Mouse (Mus musculus) spleen, postnatal 10 days (tissue): ENCODE results near the gene 4930524B15Rik.
A peak's percentile ranks its signal among the peaks of the same experiment; 100 is the strongest.
"Not testable (repeated sequence)": the region's sequence is repeated elsewhere in the genome, so short reads cannot be mapped to it uniquely, and the experiment has no call there.

Experiments
- DNase-seq, 2 experiments: peaks; one replicate each; pipeline ENCODE4 v3.0.0; 2021 to 2022; ENCODE audit warnings: low spot score in 2 of 2

Gene 4930524B15Rik

DNA sequence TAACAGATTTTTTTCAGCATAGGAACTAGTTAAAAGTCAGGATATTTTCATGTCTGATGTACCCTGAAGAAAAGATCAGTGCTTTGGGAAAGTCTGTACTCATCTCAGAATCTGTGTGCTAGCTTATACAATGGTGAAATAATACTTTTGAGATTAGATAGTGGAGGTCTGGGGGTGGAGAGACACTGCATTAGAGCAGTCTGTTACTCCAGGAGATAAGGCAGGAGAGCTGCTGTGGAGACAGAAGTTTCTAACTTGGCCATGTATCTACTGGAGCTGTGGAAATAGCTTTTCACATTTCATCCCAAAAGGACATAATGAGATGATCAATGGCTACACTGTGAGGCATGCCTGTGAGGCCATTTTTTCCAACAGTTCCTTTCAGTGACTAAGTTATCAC lies 17.9 kb downstream of the 4930524B15Rik start:
- no peak for DNase-seq

DNA sequence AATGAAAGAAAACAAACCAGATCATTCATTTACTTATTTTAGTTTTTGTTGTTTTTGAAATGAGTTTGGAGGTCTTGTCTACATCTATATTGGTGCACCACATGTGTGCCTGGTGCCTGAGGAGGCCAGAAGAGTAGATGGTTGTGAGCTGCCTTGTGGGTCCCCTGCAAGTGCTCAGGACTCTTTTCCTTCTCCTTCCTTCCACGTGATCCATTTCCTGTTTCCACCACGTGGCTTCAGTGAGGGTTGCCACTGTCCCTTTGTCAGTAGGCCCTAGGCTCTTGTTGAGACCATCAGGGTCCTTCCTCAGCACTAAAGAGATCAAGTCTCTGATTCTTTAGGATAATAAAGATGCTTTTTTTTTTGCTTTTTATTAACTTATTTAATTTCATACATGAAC lies 19.4 kb downstream of the 4930524B15Rik start:
- no peak for DNase-seq

DNA sequence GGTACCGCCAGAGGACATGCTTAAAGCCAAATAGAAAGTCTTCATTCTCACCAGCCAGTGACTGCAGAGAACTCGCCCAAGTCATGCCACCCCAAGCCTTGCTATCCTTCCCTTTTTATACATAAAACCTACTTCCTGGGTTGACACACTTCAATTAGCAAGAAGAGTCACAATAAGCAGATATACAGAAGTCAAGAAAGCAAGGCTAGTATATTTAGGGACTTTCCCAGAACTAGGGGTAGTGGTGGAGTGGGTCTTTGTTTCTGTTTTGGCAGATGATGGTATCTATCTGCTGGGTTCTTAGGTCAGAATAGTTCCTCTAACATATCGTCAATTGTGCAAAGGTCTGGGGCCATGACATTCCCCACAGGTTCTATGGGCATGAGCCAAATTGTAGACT lies 27.1 kb downstream of the 4930524B15Rik start:
- no peak for DNase-seq

DNA sequence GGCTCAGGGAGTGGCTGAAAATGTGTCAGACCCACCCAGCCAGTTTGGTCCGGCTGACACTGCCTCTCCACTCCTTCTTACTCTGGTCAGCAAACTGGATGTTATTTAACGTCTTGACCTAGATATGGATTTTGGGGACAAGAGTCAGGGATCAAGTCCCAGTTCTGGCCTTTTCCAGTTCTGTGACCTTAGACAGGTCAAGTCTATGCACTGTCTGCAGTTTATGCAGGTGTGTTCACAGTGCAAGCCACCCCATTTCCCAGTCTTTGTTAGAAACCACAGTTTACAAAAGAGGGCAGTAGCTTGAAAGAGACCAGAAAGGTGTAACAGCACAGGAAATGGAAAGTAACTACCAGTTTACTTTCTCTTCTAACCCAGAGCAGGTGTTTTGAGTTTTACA lies 34.3 kb downstream of the 4930524B15Rik start:
- DNase-seq: no peak

DNA sequence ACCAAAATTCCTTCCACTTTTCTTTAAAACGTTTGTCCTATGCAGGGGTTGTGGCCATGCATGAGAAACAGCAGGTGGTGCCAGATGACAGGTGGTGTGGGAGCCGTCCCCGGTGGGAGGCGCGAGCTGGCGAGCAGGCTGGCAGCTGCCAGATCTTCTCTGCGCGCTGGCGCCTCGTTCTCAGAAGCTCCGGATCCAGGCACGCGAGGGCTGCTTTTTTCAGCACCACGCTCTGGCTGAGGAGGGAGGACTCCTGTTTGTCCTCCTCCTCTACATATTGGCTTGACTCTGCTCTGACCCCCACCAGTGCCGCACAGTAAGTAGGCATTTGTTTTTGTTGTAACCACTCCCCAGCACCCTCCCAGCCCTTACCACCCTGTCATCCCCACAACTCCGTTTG lies 34.9 kb downstream of the 4930524B15Rik start, which contains the start of gene Nsg2:
Nsg2 (plus strand) TSS at position 183 of the 400 bp plus-strand sequence.
- DNase-seq: peak; percentile 14 to 74

DNA sequence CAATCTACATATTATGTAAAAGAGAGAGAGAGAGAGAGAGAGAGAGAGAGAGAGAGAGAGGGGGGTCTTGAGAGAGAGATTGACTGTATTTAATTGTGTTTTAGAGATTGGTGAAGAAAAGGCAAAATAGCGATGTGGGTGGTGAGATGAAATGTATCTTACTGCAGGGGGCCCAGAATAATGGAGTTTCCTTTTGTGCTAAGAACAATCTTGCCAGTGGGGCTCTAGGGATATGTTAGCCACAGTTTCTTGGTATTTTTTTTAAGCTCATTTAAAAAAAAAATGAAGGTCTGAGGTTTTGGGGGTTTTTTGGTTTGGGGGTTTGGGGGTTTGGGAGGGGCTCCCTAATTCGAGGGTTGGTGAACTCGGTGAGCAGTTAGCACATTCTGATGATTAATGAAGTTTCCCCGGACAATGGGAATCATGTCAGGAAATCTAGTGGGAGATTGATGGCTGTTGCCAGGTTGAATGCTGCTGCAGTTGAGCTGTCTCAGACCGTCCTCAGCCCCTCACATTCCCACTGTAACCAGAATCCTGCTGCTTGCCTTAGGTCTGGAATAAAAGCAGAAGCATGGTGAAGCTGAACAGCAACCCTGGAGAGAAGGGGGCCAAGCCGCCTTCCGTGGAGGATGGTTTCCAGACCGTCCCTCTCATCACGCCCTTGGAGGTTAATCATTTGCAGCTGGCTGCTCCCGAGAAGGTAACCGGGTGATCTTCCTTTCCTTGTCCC lies 36.0 kb downstream of the 4930524B15Rik start:
- DNase-seq: no peak

DNA sequence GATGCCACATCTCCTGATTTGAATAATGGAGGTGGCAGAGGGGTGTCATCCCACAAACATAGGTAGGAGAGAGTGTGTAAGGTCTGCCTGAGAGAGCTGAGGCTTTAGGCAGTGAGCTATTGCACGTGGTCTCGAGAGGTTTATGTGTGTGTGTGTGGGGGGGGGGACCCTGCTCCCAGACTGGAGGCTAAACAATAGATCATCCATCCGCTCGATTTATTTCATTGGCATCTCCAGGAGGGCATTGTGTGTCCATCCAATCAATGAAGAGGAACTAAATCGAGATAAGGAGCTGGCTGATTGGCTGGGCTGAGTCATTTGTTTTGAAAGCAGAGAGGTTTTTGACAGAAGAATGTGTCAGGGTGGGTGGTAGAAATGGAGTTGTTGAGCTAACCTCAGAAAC lies 37.3 kb downstream of the 4930524B15Rik start:
- no peak for DNase-seq

DNA sequence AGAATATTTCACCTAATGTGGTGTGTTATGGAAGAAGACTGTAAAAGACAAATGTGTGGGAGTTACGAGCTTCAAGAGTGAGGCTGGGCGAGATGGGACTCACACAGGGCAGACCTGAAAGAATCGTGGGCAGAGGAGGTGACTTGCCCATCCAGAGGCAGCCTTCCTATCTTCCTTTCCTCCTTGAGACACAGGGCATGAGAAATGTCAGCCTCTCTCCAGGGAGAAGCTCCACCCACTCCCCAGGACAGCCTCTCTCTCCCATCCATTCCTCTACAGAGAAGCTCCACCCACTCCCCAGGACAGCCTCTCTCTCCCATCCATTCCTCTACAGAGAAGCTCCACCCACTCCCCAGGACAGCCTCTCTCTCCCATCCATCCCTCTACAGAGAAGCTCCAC lies 42.7 kb downstream of the 4930524B15Rik start:
- not testable (repeated sequence) for DNase-seq

DNA sequence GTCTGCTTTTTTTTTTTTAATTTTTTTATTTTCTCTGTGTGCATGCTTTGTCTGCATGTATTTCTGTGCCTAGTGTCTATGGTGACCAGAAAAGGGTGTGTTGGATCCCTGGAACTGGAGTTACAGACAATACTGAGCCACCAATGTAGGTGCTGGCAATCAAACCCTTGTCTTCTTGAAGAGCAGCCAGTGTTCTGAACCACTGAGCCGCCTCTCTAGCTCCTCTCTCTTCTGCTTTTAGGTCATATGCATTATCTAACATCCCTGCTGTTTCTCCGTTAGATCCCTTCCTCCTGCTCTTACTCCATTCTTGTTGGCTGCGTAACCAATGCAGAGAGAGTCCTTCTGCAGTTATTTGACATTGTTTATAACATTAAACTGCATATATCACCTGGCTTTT lies 43.5 kb downstream of the 4930524B15Rik start:
- no peak for DNase-seq

DNA sequence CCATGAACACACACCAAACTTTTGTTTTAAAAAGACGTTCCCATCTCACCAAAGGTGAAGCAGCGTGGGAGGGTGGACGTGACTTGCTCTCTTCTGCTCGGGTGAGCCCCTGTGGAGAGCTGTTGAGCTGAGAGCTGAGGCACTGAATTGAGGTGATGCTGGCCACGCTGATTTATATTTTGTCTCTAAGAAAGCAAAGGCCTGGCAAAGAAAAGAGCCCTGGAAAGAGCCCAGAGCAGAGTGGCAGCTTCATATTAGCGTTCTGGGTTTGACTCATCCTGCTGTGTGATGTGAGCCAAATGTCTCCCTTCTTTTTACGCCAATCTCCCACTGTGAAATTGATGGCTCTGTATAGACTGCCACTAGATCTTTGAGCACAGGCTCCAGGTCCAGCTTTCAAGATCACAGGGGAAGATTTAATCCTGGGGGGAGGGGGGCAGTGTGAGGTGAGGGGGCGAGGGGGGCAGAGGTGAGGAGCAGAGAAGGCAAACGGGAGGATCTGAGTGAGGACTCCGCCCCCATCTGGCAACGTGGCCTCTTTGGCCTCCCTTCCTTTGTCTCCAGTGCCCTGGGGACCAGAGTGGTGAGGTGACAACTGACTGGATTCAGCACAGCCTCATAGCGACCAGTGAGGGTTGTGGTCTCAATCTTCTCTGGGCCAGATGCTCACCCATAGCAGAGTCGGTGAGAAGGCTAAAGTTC lies 44.7 kb downstream of the 4930524B15Rik start:
- no peak for DNase-seq

DNA sequence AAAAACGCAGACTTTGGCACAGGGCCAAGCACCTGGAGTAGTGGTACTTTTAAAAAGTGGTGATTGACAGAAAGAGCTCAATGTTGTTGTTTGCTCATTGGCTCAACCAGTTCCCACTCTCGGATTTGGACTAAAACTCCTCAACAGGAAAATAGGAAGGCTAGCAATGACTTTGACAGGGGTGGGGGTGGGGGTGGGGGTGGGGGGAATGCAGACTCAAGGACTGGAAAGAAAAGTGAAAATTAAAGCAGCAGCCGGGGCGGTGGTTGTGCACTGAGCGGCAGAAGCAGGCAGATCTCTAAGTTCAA lies 45.2 kb downstream of the 4930524B15Rik start:
- peak in 1 of 2 experiments; percentile 62 for DNase-seq

DNA sequence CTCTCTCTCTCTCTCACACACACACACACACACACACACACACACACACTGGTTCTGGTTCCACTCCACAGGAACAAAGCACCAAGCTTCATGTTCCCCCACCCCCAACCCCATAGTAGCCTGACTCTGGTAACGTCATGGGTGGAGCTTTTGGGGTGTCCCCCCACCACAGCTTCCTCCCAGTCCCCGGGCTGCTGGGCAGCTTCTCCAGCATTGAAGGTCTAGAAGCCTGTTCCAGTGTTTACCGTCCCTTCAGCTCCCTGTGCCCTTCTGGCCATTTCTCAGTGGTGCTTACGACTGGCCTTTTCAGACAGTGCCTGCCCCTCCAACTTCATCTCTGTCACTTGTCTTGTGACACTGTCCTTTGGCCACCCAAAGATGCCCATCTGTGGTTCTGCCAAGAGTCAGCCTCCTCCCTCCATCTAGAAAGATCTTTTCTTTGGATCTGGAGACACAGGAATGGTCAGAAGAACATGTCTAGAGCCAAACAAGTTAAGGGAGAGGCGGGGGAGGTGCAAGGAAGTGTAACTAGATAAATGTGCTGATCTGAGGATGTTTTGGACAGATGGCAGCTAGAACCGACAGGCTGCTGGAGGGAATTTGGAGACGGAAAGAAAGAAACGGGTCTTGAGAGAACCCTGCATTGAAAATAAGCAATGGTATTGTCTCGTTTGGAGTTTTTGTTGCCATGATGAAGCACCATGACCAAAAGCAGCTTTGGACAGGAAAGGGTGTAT lies 46.6 kb downstream of the 4930524B15Rik start:
- peak in 1 of 2 experiments; percentile 22 for DNase-seq

DNA sequence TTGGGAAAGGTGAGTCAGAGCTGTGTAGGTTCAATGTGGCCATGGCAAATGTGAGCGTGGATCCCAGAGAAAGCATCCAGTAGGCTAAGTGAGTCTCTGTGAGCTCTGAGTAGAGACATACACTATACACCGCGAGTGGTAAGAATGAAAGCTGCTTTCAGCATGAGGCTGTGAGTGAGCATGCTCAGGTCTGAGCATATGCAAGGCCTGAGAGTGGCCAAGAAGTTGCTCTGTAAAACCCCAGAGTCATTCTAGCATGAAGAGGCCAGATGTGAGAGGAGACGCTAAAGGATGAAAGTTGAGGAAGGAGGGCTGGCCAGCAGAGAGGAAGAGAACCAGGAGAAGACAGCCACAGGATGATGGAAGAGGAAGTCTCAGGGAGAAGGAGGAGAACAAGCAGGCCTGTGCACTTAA lies 47.6 kb downstream of the 4930524B15Rik start:
- DNase-seq: no peak

DNA sequence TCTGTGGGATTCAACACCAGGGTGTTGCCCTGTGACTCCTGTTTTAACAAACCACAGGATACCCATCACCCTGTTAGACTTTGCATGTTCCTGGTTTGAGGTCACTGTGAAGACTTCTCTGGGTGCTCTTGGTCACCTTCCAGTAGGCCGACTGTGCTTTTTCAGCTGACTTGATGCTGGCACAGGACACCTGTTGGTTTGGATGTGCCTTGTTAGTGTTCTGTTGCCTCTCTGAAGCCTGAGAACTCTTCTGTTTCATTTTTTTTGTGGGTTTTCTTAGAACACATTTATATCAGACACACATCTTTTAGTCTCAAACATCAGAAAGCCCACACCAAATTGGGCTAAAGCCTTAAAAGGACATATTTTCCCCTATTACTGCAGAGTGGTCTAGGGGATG lies 48.2 kb downstream of the 4930524B15Rik start:
- no peak for DNase-seq

DNA sequence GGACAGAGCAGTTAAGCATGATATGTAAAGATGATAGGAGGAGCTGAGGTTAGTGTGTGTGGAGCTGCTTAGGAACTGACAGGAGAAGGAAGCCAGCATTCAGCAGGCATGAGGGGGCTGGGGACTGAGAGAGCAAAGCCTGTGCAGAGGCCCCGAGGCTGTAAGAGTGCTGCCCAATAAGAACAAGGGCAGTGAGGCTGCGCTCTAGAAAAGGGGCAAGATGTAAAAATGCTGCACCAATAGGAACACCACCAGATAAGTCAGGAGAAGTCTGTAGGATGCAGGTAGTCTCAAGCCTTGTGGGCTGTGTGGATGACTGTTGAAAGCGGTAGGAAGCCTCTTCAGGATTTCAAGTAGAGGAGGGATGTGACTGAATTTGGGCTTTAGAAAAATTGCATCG lies 52.8 kb downstream of the 4930524B15Rik start:
- no peak for DNase-seq

DNA sequence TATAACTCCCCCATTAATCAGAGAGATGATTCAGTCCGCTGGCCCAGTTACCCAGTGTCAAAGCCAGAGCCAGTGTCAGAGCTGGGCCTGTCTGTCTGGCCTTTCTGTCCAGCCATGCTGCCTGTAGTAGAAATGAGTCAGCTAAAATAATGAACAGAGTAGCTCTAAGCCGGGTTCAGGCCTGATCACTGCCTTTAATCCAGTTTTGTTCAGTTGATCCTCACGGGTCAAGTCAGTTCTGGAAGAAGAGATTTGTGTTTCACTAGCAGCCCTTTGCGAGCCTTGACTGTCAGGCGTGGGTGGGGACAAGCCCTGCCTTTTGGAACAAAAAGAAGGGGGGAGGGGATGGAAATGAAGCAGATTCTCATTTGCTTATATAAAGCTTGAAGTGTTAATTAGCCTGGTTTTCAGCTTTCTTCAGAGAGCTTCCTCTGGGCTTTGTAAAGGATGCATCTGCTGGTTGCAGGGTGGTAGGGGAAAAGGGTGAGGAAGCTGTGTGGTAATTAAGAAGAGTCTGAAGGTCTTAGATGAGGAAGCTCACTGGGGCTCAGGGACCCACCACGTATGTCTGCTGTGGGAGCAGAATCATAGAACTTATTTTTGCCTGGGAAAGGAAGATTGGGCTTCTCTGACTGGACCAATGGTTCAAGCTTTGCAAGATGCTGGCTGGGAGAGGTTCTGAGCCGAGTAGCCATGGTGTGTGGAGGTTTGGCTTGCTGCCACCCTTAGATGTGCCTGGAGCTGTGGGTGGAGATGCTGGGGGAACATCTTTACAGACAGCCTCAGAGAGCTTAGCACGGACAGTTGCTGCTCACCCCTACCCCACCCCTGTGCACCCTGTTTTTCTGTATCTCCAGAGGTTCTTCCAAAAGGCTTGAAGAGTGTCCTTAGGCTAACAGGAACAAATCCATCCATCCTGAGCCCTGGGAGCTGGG lies 54.9 kb downstream of the 4930524B15Rik start:
- DNase-seq: no peak

DNA sequence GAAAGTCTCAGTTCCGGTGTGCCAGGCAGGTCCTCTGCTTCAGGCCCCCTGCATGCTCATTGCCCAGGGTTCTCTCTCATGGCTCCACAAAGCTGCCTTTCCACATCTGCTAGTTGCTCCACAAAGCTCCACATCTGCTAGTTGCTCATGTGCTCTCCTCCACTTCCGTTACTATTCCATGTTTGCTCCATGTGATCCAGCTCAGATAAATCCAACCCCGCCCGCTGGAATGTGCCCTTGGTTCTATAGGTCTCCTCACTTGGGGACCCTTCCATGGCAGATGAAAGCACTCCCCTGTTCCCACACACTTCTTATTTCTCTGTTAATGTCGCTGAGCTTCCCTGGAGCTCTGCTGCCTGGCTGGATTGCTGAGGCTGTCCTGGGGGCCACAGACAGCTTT lies 61.2 kb downstream of the 4930524B15Rik start:
- DNase-seq: no peak

DNA sequence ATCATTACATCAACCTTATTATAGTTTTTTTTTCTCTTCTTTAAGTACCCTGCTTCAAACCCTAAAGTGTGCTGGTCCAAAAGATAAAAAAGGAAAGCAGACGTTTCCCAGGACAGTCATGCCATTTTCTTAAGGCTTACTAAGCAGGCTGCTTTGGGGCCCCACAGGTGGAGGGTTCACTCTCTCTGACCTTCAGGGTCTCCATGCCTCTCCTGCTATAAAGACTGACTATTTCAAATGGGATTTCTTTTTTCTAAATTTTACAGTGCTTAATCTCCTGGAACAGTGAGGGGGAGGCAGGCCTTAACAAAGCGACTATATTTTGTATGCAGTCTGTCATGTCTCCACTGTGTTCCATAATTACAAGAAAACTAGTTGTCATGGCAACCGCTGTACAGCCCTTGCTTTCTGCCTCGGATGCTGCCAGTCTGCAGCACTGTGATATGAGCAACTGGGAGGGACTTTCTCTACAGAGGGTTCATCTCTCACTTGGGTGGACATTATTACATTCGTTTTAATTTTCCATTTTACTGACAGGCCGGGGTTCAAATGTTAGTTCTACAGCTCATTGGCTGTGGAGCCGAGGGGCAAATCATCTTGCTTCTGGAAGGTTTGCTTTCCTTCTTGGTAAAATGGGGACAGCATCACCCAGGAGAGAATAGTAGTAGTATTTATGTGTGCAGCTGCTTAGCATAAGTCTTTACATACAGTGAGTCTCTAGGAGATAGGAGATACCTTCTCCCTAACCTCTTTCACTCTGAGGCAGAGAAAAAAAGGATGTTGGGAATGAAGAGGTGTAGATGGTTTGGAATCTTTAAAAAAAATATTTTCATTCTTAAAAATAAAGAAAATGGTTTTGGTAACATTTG lies 62.3 kb downstream of the 4930524B15Rik start:
- no peak for DNase-seq

DNA sequence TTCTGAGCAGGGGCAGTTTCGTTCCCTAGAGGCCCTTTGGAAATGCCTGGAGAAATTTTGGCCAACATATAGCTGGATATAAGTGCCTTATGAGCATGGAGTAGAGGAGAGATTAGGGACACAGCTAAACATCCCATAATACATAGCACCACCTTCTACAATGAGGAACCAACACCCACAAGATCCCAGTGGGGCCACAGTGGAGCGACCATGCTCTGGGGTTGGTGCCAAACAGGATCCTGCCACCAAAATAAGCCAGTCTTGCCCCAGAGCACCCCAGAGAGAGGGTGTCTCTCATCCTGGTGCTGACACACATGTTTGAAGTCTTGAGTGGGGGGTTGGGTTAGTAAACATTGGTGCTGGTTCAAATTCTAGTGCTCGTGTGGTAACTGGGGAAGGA lies 63.2 kb downstream of the 4930524B15Rik start:
- DNase-seq: no peak
